Mouse (Mus musculus): ENCODE results near the gene Lonrf2. TPM values are rescaled to one million over a fixed set of nuclear protein-coding genes. Genes with fewer than 3 reads are reported as not detected.

Lonrf2 gene
- polyA plus RNA-seq, 1 experiment: not detected

GRCm38 (mm10) chr1:38881366-38881765 is 44.9 kb upstream of the Lonrf2 start:
- H3K4me2 ChIP-seq (ENCODE audit: low read depth): no peak overlapping the region
- TF ChIP-seq SRF (IDR thresholded peaks at IDR 0.05; ENCODE audit: control insufficient read depth, insufficient read length, low read depth) (no peak), REST (IDR thresholded peaks at IDR 0.05; ENCODE audit: insufficient read depth, insufficient read length) (no peak), POLR2A (IDR thresholded peaks at IDR 0.05; ENCODE audit: insufficient read length, low read depth) (no peak), CEBPB (IDR thresholded peaks at IDR 0.05; ENCODE audit: insufficient read depth, poor library complexity, severe bottlenecking) (no peak), USF1 (IDR thresholded peaks at IDR 0.05; ENCODE audit: low read depth) (no peak), TCF12 (IDR thresholded peaks at IDR 0.05; ENCODE audit: insufficient read depth, poor library complexity, severe bottlenecking) (no peak), TCF3 (IDR thresholded peaks at IDR 0.05; ENCODE audit: insufficient read length, low read depth) (no peak), POLR2AphosphoS2 (IDR thresholded peaks at IDR 0.05; ENCODE audit: insufficient read length, low read depth) (no peak), E2F4 (IDR thresholded peaks at IDR 0.05; ENCODE audit: insufficient read depth) (no peak), MAX (IDR thresholded peaks at IDR 0.05; ENCODE audit: low read depth) (no peak), MYOD1 (IDR thresholded peaks at IDR 0.05; ENCODE audit: control insufficient read depth in 1 of 3, insufficient read length in 2 of 3, low read depth in 2 of 3) (no peak), MYOG (IDR thresholded peaks at IDR 0.05; ENCODE audit: control insufficient read depth in 1 of 3, insufficient read depth in 1 of 3, insufficient read length in 2 of 3, low read depth in 2 of 3) (no peak)
- no peaks in the 10 kb centered on the region for H3K36me3 ChIP-seq (ENCODE audit: control insufficient read depth, insufficient read depth)
- H3ac ChIP-seq (ENCODE audit: control insufficient read depth, insufficient read length): no peak overlapping the region
- H3K4me3 ChIP-seq: no peak overlapping the region
- no peaks in the 10 kb centered on the region for H3K79me2 ChIP-seq (ENCODE audit: control insufficient read depth, insufficient read depth)
- H3K27me3 ChIP-seq (ENCODE audit: control insufficient read depth, insufficient read depth, insufficient read length): no peaks in the 10 kb centered on the region

GRCm38 (mm10) chr1:38876671-38877382 is 40.3 kb upstream of the Lonrf2 start:
- Histone ChIP-seq H3K27me3 (ENCODE audit: control insufficient read depth, insufficient read depth, insufficient read length) (peaks cover 5% of the 10 kb centered on the region), H3K36me3 (ENCODE audit: control insufficient read depth, insufficient read depth) (no peaks in the 10 kb centered on the region), H3K4me3 (no peak overlapping the region), H3K79me2 (ENCODE audit: control insufficient read depth, insufficient read depth) (no peaks in the 10 kb centered on the region), H3ac (ENCODE audit: control insufficient read depth, insufficient read length) (no peak overlapping the region), H3K4me2 (ENCODE audit: low read depth) (no peak overlapping the region)
- TF ChIP-seq TCF12 (IDR thresholded peaks at IDR 0.05; ENCODE audit: insufficient read depth, poor library complexity, severe bottlenecking) (no peak), USF1 (IDR thresholded peaks at IDR 0.05; ENCODE audit: low read depth) (no peak), MAX (IDR thresholded peaks at IDR 0.05; ENCODE audit: low read depth) (no peak), E2F4 (IDR thresholded peaks at IDR 0.05; ENCODE audit: insufficient read depth) (no peak), REST (IDR thresholded peaks at IDR 0.05; ENCODE audit: insufficient read depth, insufficient read length) (no peak), TCF3 (IDR thresholded peaks at IDR 0.05; ENCODE audit: insufficient read length, low read depth) (no peak), MYOG (IDR thresholded peaks at IDR 0.05; ENCODE audit: control insufficient read depth in 1 of 3, insufficient read depth in 1 of 3, insufficient read length in 2 of 3, low read depth in 2 of 3) (no peak), SRF (IDR thresholded peaks at IDR 0.05; ENCODE audit: control insufficient read depth, insufficient read length, low read depth) (no peak), POLR2AphosphoS2 (IDR thresholded peaks at IDR 0.05; ENCODE audit: insufficient read length, low read depth) (no peak), POLR2A (IDR thresholded peaks at IDR 0.05; ENCODE audit: insufficient read length, low read depth) (no peak), MYOD1 (IDR thresholded peaks at IDR 0.05; ENCODE audit: control insufficient read depth in 1 of 3, insufficient read length in 2 of 3, low read depth in 2 of 3) (no peak), CEBPB (IDR thresholded peaks at IDR 0.05; ENCODE audit: insufficient read depth, poor library complexity, severe bottlenecking) (no peak)

- H3K4me3 ChIP-seq: no peak overlapping the region
- H3K36me3 ChIP-seq (ENCODE audit: control insufficient read depth, insufficient read depth): no peaks in the 10 kb centered on the region
- H3K79me2 ChIP-seq (ENCODE audit: control insufficient read depth, insufficient read depth): no peaks in the 10 kb centered on the region
- TF ChIP-seq POLR2A (IDR thresholded peaks at IDR 0.05; ENCODE audit: insufficient read length, low read depth) (no peak), USF1 (IDR thresholded peaks at IDR 0.05; ENCODE audit: low read depth) (no peak), MYOG (IDR thresholded peaks at IDR 0.05; ENCODE audit: control insufficient read depth in 1 of 3, insufficient read depth in 1 of 3, insufficient read length in 2 of 3, low read depth in 2 of 3) (no peak), REST (IDR thresholded peaks at IDR 0.05; ENCODE audit: insufficient read depth, insufficient read length) (no peak), CEBPB (IDR thresholded peaks at IDR 0.05; ENCODE audit: insufficient read depth, poor library complexity, severe bottlenecking) (no peak), POLR2AphosphoS2 (IDR thresholded peaks at IDR 0.05; ENCODE audit: insufficient read length, low read depth) (no peak), E2F4 (IDR thresholded peaks at IDR 0.05; ENCODE audit: insufficient read depth) (no peak), MAX (IDR thresholded peaks at IDR 0.05; ENCODE audit: low read depth) (no peak), SRF (IDR thresholded peaks at IDR 0.05; ENCODE audit: control insufficient read depth, insufficient read length, low read depth) (no peak), MYOD1 (IDR thresholded peaks at IDR 0.05; ENCODE audit: control insufficient read depth in 1 of 3, insufficient read length in 2 of 3, low read depth in 2 of 3) (no peak), TCF3 (IDR thresholded peaks at IDR 0.05; ENCODE audit: insufficient read length, low read depth) (no peak), TCF12 (IDR thresholded peaks at IDR 0.05; ENCODE audit: insufficient read depth, poor library complexity, severe bottlenecking) (no peak)
- H3ac ChIP-seq (ENCODE audit: control insufficient read depth, insufficient read length): no peak overlapping the region
- H3K27me3 ChIP-seq (ENCODE audit: control insufficient read depth, insufficient read depth, insufficient read length): peaks cover 16% of the 10 kb centered on the region
- H3K4me2 ChIP-seq (ENCODE audit: low read depth): no peak overlapping the region
Observed at GRCm38 (mm10) chr1:38873911-38874310, 37.4 kb upstream of the Lonrf2 start.

GRCm38 (mm10) chr1:38871834-38872233 is 35.3 kb upstream of the Lonrf2 start:
- Histone ChIP-seq H3K79me2 (ENCODE audit: control insufficient read depth, insufficient read depth) (no peaks in the 10 kb centered on the region), H3K4me3 (no peak overlapping the region)
- TF ChIP-seq SRF (IDR thresholded peaks at IDR 0.05; ENCODE audit: control insufficient read depth, insufficient read length, low read depth) (no peak), REST (IDR thresholded peaks at IDR 0.05; ENCODE audit: insufficient read depth, insufficient read length) (no peak), MAX (IDR thresholded peaks at IDR 0.05; ENCODE audit: low read depth) (no peak), POLR2A (IDR thresholded peaks at IDR 0.05; ENCODE audit: insufficient read length, low read depth) (no peak), MYOG (IDR thresholded peaks at IDR 0.05; ENCODE audit: control insufficient read depth in 1 of 3, insufficient read depth in 1 of 3, insufficient read length in 2 of 3, low read depth in 2 of 3) (no peak), TCF12 (IDR thresholded peaks at IDR 0.05; ENCODE audit: insufficient read depth, poor library complexity, severe bottlenecking) (no peak), CEBPB (IDR thresholded peaks at IDR 0.05; ENCODE audit: insufficient read depth, poor library complexity, severe bottlenecking) (no peak), E2F4 (IDR thresholded peaks at IDR 0.05; ENCODE audit: insufficient read depth) (no peak), MYOD1 (IDR thresholded peaks at IDR 0.05; ENCODE audit: control insufficient read depth in 1 of 3, insufficient read length in 2 of 3, low read depth in 2 of 3) (no peak), POLR2AphosphoS2 (IDR thresholded peaks at IDR 0.05; ENCODE audit: insufficient read length, low read depth) (no peak), USF1 (IDR thresholded peaks at IDR 0.05; ENCODE audit: low read depth) (no peak), TCF3 (IDR thresholded peaks at IDR 0.05; ENCODE audit: insufficient read length, low read depth) (no peak)

More at GRCm38 (mm10) chr1:38871834-38872233, 35.3 kb upstream of the Lonrf2 start:
- peaks cover 16% of the 10 kb centered on the region for H3K27me3 ChIP-seq (ENCODE audit: control insufficient read depth, insufficient read depth, insufficient read length)
- no peak overlapping the region for H3ac ChIP-seq (ENCODE audit: control insufficient read depth, insufficient read length)
- no peak overlapping the region for H3K4me2 ChIP-seq (ENCODE audit: low read depth)
- no peaks in the 10 kb centered on the region for H3K36me3 ChIP-seq (ENCODE audit: control insufficient read depth, insufficient read depth)

Data from myocyte (in vitro differentiated cells).